Mouse (Mus musculus) erythroid progenitor cell, adult 5-6 weeks (primary cell): Measurements from ENCODE around the gene Cgnl1. TPM values are rescaled to one million over a fixed set of nuclear protein-coding genes. Genes with fewer than 3 reads are reported as not detected.
"Not testable (repeated sequence)": the region's sequence is repeated elsewhere in the genome, so short reads cannot be mapped to it uniquely, and the experiment has no call there.

Experiments used
- ATAC-seq: replicated peaks from 2 replicates; pipeline ENCODE4 v1.8.0; 2016; ENCODE audit warnings: moderate number of reproducible peaks, mild to moderate bottlenecking, moderate TSS enrichment, inconsistent platforms; ENCODE audit not compliant: poor library complexity, low FRiP score, severe bottlenecking
- total RNA-seq, 2 experiments: library from RNA; stranded (forward) in 1 of 2; stranded (reverse) in 1 of 2; fragments of 150-400 nt in 1 of 2; fragments of 186-747, 209-891 nt in 1 of 2; gene quantifications; 2 replicates each; pipeline versions ENCODE4 v1.2.3 to v1.2.4; 2015 to 2017; ENCODE audit warnings: low replicate concordance in 2 of 2

Gene Cgnl1
- total RNA-seq, 2 experiments from 2014 or later, result not detected

DNA sequence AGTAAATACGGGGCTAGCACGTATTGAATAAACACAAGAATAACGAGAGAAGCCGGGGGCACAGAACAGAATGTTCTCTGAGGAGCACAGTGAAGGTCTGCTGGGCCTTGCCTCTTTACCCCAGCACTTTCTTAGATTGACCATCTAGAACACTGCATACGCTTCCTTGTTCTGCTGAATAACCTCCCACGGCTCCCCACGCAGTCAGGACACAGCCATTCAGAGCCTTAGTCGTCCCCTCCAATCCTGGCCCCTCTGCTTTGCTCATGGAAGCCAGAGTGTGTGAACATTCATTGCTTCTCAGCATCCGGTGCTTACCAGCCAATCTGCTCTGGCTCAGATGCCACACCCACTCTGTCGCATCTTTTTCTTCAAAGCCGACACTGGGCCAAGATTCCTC lies 133.2 kb downstream of the Cgnl1 start:
- no peak for ATAC-seq

DNA sequence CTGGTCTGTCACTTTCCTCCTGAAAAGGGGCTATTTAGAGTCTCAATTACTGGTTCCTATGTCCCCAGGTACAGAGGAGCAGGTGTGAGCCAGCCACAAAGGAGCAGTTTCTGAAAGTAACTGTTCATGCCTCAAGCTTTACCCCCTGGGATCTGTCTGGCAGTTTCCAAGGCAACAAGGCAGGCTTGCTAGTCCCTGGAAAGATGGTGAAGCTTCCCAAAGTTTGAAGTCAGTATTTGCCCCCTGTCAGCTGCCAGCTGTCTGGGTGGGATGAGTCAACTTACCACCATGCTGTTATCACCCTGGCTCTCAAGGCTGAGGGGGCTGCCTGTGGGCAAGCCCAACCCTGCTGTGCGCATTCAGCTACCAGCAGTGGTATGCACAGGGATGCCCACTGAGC lies 134.5 kb downstream of the Cgnl1 start:
- ATAC-seq, result no peak

DNA sequence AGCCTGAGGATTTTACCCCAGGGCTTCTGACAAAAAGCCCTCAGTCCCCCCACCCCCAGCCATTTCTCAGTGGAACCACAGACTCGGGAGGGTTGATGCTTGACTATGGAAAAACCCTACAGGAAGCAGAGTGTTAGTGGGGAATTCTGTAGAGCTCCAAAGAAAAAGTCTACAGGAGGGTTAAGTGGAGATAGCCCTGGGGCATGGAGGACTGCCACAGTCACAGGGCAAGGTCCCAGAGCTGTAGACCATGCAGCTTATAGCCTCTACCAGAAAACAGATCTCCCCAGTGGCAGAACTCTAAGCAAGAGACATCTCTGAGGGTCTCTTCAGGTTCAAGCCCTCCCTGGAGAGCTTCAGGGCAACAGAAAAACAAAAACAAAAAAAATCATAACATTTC lies 135.8 kb downstream of the Cgnl1 start:
- ATAC-seq, result no peak

DNA sequence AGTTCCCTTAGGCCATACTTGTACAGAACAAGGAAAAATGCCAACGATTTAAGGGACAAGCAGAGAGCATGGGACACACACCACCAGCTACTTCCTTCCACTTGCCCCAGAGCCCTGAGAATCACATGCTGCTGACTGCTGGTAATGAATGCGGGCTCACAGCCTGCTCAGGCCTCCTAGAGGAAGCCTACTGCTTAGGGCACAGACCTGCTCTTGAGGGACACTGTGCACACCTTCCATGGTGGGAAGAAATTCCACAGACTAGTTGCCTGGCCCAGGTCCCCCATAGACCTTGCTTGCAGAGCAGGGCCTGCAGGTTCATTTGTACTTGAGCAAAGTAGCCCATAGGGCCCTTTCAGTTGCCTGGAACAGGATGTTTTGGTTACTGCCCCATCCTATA lies 136.5 kb downstream of the Cgnl1 start:
- ATAC-seq, result no peak

DNA sequence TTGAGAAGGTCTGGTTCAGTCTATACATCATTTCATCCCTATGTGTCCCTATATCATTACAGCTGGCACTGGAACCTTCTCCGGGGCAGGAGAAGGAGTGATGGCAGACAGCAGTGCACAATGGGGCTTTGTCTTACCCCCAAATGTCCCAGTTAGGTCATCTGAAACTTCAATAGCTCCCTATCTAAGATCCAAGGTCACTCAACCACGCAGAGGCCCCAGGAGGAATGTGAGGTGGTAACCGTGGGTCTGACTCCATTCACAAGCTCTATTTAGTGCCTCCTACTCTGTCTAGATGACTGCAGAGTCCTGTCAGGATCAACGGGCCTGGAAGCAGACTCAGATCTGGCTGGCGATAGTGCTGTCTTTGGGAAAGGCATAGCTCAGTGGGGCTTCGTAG lies 142.5 kb downstream of the Cgnl1 start:
- no peak for ATAC-seq

DNA sequence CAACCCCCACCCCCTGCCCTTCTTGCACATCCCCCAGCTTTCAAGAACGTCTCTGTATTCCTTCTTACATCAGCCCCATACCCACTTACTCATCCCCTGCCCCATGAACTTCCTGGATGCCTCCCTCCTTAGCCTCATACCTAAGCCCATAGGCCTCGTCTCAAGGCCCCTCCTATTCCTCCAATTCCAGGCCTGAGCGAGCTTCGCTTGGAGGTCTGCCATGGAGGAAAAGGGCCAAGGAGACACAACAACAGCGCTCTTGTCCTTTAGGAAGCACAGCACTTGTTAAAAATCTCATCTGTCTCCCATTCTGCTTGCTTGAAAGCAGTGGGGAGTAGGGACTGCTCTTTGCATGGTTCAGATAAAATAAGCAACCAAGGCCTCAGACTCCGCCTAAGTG lies 143.1 kb downstream of the Cgnl1 start:
- no peak for ATAC-seq

DNA sequence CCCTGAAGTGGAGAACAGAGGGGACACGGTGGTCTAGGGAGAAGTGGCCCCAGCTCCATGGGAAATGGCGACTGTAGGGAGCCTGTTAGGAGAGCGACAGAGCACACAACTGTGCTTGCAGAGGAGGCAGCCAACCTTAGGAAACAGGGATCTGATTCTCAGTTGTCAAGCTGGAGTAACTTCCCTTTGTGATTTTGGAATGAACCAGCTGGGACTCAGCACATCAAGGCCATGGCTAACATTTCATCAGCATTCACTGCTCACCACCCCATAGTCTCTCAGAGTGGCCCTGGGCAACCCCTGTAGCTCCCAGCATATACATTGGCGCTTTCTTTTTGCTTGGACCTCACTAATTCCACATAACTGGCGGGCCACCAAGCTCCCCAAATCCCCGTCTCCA lies 145.4 kb downstream of the Cgnl1 start:
- no peak for ATAC-seq

DNA sequence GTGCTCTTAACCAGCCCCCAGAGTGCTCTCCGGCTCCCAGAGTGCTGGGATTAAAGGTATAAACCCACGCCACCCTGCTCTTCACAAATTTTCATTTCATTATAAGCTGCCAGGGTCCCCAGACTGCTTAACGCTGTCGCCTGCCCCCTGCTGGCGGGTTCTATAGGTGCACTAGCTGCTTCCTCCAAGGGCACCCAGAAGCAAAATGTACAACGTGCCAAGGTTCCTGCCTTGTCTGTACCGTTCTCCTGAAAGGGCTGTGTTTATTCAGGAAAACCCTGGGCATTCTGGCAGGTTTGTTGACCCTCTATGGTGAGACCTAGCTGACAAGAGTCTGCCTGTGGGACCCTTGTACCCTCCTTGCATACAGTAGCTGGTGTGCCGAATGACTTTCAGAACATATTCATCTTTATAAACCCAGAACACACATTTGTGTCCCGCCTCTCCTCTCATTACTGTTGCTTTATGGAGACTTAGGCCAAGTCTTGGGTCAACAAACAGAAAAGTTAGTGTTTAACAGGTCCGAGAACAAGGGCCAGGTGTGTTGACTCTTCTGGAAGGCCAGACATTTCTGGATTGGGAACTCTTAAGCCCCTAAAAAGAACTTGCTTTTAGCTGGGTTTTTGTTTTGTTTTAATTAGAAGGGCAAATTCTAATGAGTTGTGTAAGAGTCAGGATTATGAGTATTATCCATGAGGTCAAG lies 146.5 kb downstream of the Cgnl1 start:
- ATAC-seq, result peak; percentile 59; the same call in 1 of the 2 replicates

DNA sequence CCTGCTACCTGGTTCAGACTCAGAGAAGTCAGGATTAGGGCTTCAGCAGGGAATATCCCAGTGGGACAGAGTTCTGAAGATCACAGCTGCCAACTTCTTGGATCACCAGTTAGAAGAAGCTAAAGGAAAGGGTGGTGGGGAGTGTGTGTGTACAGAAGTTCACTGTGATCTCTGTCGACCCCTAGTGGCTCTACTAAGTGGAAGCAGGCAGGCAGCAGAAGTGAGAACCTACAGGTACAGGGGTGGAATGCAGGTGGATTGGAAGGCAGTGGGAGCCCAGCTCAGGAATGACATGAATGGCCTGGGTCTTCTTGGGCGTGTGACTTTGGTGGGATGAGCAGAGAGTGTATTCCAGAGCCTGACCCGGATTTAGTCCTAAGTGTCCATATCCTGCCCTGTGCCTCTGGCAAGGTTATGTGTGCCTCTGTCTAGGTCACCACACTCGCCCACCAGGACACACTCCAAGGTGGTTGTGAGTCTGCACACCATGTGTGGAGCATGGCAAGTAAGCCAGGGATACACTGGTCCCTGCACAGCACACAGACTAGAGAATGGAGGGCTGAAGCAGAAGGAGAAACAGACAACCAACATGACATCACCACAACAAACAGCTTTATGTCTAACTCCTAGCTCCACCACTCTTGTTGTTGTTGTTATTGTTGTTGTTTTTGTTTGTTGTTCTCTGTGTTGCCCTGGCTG lies 147.4 kb downstream of the Cgnl1 start:
- no peak for ATAC-seq

DNA sequence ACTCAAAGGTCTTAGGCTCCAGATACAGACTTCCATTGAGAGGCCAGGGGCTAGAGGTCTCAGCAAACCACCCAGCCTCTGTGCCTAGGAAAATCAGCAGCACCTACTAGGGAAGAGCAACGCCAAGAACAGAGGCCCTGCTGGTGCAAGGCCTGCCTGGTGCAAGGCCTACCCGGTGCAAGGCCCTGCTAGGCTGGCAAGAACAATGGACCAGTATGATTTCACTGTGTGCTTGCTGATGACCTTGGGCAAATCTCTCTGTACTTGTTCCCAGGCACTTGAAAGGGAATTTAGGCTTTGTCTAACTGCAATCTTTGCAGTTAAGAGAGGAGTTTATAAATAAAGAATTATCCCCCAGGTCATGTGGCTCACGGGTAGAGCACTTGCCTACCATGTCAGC lies 148.8 kb downstream of the Cgnl1 start:
- ATAC-seq, result no peak

DNA sequence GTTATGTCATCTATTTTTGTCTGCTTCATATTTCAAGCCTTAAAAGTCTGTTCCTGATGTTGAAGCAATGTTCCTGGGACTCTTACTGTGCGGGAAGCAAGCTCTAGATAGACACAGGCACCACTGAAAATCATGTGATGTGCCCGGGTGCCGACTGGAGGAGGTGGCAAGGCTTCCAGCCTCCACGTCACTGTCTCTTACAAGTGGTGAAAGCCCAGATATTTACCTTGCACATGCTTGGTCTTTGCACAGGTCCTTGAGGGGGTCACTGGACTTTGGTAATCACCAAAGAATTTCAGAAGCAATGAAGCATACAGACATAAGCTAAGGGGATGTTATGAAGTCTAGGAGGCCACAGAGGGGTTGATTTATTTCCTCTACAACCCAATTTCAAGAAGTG lies 149.4 kb downstream of the Cgnl1 start:
- no peak for ATAC-seq

DNA sequence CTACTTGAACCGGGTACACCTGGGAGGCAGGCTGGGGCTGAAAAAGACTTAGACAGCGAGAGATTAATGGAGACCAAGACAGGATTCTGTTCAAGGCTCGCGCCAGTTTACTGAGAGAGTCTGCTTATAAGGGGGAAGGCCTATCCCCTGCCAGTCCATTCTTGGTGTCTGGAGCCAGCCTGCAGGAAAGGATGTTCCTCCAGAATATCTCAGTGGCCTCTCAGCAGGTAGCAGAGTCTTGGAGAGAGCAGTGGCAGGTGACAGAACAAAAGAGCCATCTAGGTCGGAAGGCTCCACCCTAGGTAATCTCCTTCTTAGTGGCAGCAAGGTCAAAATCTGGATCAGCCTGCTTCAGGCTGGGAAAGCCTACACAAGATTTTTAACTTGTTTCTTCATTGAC lies 151.3 kb downstream of the Cgnl1 start:
- not testable (repeated sequence) for ATAC-seq

DNA sequence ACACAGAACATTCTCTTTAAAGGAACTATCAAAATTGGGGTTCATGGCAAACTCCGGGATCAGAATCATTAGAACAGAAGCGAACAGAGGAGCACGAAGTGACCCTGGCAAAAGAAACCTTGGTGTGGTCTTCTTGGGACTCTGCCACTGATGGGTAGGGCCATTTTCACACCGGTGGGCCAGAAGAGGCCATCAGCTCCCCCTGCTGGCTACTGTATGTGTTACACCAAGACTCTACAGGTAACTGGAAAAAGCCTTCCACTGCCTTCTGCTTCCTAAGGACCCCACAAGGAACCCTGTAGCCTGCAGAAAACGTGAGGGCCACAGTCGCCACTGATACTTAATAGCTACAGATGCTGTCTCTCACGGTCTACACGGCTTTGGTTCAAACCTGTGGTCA lies 154.0 kb downstream of the Cgnl1 start:
- 0 out of 2 replicates have a peak, but pooled peaks have one; percentile 60 for ATAC-seq

DNA sequence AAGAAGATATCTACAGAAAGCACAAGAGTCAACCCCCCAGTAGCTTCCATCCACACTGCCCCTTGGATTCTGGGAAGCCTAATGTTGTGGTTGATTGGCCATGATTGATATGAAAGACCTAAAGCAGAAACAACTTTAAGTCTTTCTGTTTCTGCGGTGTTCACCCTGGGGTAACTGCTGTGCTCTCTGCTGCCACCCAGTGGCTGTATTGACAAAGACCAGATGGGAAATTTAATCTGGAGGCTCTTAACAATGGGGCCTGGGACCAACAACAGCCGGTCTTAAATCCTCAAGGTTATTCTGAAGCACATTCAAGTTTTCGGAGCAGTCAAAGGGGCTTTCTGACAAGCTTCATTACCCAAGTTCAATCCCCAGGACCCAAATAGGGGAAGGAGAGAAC lies 155.2 kb downstream of the Cgnl1 start:
- ATAC-seq, result 0 out of 2 replicates have a peak, but pooled peaks have one; percentile 50

DNA sequence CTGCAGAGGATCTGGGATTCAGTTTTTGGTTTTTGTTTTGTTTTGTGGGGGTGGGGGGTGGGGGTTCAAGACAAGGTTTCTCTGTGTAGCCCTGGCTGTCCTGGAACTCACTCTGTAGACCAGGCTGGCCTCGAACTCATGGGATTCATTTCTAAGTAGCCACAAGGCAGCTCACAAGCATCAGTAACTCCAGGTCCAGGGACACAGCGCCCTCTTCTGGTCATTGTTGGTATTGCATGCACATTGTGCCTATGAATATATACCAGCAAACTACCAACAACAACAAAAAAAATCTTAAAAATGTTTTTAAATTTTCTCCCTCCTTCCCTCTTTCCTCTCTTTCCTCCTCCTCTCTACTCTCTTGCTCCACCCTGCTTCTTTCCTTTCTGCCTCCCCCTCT lies 156.8 kb downstream of the Cgnl1 start:
- ATAC-seq, result no peak

DNA sequence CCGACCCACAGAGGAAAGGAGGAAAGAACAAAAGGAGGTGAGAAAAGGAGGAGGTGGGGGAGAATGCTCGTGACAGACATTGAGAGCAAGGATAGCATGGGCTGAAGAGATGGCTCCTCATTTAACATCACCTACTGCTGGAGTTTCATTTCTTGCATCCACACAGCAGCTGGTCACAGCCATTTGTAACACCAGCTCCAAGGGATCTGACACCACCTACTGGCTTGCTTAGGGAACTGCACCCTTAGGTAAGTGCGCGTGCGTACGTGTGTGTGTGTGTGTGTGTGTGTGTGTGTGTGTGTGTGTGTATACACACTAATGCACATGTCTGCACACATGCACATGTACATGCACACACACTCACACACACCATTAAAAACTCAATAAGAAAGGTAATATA lies 158.4 kb downstream of the Cgnl1 start:
- ATAC-seq, result no peak

DNA sequence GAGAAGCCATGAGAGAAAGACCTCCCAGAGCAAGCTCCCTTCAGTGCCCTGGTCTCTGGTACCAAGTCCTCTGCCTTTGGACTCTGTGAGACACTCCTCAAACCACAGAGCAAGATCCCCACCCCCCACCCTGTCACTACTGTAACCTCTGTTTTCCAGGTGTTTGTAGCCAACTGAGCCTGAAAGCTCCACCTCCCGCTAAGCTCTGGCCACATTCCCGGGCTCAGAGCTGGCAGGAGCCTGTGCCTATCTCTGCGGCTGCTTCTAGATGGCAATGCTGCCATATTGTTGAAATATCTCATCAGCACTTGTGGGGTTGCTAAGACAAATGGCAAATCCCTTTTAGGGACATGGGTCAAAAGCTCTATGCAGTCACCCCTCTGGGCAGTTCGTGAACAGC lies 159.5 kb downstream of the Cgnl1 start:
- ATAC-seq, result no peak

DNA sequence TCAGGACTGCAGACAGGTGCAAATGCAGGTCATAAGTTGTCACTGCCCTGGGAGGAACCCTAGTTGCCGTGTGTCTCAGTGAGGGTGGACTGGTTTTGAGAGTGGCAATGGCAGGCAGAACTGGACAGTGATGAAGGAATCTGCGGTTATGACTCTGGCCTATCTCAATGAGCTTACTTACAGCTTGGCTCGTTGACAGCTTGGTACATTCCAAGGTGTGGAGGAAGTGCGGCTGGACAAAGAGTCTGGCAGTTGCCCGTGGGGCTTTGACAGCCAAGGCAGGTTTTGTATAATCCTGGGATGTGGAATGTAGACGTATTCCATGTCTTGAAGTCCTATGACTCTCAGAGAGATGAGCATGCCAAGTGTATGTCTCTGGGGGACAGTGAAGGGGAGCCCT lies 162.4 kb downstream of the Cgnl1 start:
- no peak for ATAC-seq

DNA sequence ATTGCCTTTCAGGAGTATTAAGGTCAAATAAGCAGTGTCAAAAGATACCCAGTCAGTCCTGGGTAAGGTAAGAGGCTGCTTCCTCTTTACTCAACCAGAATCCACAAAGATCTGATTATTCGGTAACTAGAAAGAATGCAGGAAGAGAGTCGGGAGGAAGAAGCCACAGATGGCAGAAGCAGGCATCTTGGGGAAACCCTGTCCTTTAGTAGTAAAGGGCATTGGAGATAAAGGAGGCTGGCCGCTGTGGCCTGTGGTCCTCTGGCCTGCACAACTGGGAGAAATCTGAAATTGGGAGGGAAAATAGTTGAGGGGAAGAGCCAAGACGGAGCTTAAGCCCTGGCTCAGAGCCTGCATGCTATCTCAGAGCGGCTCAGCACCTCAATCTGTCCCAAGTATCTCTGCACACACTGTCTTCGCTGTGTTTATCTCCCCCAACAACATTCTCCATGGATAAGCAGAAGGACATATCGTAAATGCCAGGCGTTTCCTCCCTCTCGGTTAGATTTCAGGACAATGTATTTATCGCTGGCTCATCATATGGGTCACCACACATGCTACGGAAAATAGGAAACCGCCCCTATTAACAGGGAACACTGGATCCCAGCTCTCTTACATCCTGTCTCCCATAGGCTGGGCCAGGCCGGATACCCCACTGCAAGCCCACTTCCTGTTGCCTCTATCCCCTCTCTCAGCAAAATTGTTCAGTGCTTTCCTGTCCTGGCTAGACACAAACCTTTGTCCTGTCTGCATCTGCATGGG lies 164.9 kb downstream of the Cgnl1 start:
- ATAC-seq, result no peak

DNA sequence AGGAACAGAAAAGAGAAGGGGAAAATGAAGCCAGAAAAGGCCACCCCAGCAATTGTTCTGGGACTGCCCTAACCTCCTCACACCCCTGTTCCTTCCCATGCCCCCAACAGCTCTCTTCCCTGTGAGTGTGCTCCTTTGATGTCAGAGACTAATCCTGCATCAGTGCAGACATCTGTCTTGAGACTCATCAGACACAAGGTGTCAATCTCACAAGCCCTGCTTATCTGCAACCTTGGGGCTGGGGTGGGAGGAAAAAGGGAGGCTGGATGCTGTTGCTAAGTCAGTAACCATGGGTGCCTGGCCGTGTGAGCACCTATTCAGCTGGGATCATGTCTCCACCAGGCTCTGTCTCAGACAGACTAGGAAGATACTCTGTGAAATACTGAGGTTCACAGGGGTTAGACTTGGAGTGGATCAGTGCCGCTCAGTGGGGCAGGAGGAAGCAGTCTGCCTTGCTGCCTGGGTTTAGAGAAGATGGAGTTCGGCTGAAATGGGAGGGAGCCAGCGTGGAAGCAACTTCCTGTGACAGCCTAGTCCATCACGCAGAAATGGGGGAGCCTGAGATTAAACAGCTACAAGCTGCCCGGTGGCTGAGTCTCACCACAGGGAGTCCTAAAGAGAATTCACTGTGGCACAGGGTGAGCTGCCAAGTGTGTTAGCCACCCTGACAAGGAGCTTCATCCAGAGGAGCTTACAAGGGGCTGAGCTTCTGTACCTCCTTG lies 166.3 kb downstream of the Cgnl1 start:
- ATAC-seq, result no peak
